Mouse (Mus musculus) adrenal gland, postnatal 36 days (tissue): ENCODE results near the gene Krt42. TPM values are rescaled to one million over a fixed set of nuclear protein-coding genes. Genes with fewer than 3 reads are reported as not detected.
A peak's percentile ranks its signal among the peaks of the same experiment; 100 is the strongest.
"Not testable (repeated sequence)": the region's sequence is repeated elsewhere in the genome, so short reads cannot be mapped to it uniquely, and the experiment has no call there.

Source experiments
- DNase-seq, 2 experiments: peaks; one replicate each; pipeline ENCODE4 v3.0.0; 2021; ENCODE audit warnings: mixed read lengths in 1 of 2
- long read RNA-seq, 2 experiments: library from polyadenylated mRNA; stranded (forward); transcript quantifications; one replicate each; pipeline ENCODE4 v2.0.0; 2021; ENCODE audit warnings: borderline sequencing depth in 2 of 2
- total RNA-seq, 2 experiments: library from RNA; stranded (reverse); gene quantifications; 2 replicates each; pipeline ENCODE4 v1.2.3; 2021

The Krt42 gene
- total RNA-seq, result not detected
- long read RNA-seq, experiment 1, result 0 reads
- long read RNA-seq, experiment 2, result 0 reads

DNA sequence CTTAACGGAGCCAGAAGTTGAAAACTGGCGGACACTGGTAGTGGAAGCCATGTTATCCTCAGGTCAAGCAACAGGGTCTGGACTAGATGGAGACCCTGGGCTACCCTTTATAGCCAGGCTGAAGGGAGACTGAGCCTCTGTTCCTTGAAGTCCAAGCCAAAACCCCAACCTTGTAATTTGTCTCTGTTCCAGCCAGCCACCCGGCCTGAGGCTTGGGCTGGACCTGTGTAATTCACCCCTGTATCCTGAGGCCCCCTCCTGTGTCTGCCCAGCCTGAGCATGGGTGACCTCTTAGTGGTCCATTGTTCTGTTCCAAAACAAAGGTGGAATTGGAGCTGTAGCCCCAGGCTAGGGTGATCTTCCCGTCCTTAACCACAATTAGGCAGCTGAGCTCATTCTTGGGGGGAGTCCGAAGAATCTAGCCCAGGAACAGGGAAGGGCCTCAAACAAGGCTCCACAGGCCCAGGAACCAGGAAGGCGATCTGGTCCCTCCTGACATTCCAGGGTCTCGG is at the start of gene Krt42:
Gene Krt42 (minus strand): TSS at position 51 of the 512 bp plus-strand sequence.
- no peak for DNase-seq

DNA sequence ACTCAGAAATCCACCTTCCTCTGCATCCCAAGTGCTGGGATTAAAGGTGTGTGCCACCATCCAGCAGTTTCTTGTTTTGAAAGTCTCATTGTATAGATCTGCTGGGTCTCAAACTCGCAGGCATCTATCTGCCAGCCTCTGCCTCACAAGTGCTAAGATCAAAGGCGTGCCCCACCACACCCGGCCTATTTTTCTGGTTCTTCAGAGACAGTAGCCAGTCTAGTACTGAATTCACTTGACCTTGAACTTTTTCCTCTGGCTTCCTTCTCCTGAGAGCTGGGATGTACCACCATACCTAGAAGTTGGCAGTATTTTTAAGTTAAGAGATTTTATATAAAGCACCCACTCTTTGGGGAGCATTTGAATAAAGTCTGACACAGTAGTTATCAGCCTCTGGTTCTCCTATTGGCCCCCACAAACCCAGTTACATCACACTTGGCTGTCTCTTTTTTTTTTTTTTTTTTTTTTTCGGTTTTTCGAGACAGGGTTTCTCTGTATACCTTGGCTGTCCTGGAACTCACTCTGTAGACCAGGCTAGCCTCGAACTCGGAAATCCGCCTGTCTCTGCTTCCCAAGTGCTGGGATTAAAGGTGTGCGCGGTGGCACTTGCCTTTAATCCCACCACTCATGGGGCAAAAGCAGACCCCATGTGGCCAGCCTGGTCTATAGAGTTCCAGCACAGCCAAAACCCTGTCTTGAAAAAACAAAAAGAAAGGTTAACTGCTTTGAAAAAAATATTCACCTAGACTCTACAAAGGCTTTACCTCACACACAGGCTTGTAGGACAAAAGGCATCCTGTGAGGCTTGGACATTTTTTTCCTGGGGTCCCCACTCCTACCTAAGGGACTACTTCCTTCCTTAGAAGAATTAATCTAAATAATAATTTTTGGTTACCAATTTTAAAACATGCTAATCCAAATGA is 49.1 kb upstream of the Krt42 start:
- DNase-seq, result no peak

DNA sequence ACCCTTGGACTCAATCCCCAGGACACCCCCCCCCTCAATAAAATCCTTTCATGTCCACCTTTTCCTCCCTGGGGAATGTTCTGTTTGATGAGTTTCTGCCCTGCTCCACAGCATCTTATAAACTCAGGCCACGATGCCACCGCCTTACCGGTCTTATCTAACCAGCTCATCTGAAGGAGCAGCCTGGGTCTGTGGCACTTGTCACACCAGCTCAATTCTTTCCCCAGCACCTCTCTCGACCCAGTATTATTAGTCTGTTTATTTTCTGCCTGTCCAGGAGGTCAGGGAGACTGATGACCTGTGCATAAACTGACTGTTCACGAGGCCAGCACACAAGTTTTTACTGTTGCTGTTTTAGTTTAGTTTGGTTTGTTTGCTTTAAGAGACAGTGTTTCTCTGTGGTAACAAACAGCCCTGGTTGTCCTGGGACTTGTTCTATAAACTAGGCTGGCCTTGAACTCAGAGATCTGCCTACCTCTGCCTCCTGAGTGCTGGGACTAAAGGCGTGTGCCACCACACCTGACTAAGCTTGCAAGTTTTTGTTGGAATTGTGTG is 48.2 kb upstream of the Krt42 start:
- DNase-seq, result no peak

DNA sequence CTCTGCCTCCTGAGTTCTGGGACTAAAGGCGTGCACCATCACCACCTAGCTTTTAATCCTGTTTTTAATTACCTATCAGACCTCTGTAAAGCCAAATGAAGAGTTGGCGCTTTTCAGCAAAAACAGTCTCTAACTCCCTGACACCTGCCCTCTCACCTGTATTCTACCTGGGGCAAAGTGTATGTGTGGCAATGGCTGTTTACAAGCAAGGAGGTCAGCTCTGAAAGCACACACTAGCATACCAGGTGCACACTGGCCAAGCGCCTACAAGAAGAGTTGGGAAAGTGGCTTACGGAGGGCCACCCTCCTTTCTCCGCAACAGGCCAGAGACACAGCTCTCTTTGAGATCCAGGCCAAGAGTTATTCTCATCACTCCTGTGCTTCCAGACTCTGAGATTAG is 45.8 kb upstream of the Krt42 start:
- no peak for DNase-seq

DNA sequence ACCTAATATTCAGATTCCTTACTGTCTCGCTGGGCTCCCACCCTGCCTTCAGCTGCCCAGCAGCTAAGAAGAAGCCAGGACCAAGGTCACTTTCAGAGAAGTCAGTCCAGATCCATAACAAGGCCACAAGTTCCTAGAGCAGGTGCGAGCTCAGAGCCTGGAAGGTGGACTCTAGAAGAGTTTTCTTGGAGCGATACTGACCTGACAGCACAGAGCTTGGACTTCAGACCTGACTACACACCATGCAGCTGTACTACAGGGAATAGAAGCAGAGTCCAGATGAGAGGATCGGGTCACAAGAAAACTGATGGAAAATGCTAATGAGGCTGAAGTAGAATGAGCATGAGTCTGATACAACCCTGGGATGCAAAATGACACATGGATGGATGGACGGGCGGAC is 43.8 kb upstream of the Krt42 start:
- no peak for DNase-seq

DNA sequence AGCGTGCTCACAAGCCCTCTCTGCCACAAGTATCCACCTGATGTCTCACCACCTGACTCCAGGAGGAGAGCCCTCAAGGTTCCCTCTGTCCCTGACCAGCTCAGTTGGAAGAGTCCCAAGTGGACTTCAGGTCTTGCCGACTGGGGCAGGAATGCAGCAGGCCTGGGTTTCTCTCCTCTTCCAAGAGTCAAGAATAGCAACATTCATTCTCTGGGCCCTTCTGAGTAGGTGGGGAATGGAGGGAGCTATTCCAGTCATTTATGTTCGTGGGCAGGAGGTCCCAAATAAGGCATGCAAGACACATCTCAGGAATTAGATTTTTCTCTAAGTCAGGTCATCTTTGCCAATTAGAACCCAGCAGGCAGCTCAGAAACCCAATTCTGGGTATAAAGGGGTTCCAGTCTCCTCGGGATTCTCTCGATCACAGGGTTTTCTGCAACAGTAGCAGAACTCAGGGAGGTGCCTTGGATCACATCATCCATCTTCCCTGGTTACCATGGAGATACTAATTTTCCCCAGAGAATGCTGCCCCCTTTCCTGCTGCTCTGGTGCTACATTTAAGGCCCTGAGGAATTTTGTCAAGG is 42.5 kb upstream of the Krt42 start:
- DNase-seq, result no peak

DNA sequence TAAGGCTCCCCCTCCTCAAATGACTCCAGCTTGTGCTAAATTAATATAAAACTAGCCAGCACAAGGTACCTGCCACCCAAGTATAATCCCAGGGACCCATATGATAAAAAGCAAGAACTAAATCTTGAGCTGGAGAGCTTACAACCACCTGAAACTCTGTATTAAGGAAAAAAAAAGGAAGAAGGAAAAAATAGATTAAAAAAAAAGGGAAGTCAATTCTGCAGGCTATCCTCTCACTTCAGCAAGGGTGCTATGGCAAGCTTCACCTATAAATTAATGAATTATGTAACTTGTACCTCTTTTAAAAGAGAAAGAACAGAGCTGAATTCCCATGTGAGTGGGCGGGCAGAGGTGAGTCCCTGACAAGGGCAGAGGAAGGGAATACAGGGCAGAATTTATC is 42.0 kb upstream of the Krt42 start:
- DNase-seq, result no peak

DNA sequence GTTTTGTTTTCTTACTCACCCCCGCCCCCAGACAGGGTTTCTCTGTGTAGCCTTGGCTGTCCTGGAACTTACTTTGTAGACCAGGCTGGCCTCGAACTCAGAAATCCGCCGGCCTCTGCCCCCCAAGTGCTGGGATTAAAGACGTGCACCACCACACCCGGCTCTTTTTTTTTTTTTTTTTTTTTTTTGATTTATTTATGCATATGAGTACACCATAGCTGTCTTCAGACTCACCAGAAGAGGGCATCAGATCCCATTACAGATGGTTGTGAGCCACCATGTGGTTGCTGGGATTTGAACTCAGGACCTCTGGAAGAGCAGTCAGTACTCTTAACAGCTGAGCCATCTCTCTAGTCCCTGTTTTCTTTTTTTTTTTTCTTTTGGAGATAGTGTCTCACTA is 39.0 kb upstream of the Krt42 start:
- not testable (repeated sequence) for DNase-seq

DNA sequence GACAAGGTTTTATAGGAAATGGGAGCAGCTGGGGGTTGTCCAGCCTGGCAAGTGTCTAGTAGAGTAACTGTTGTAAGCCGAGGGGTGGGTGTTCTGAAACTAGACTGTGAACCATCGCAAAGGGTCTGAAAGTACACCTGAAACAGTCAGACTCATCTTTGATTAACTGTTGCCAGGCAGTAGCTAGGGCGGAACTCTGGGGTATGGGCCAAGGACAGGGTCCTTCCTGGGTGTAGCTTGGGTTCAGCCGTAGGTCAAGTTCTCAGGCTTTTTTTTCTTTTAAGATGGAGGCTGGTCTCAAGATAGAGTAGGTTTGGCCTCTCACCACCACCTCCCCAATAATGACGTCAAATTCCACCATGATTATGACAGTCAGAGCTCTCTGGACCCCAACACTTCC is 38.2 kb upstream of the Krt42 start:
- DNase-seq, result no peak

DNA sequence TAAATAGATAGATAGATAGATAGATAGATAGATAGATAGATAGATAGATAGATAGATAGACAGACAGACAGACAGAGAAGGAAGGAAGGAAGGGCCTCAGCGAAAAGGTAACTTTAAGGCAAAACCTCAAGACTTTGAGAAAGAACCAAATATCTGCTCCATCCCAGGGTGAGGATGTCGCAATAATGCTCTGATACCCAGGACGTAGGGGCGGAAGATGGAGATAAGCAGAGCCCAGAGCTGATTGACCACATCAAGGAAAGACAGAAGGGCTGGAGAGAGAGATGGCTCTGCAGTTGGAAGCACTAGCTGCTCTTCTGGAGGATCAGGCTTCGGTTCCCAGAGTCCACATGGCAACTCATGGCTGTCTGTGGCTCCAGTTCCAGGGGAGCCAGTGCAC is 31.6 kb upstream of the Krt42 start:
- no peak for DNase-seq

DNA sequence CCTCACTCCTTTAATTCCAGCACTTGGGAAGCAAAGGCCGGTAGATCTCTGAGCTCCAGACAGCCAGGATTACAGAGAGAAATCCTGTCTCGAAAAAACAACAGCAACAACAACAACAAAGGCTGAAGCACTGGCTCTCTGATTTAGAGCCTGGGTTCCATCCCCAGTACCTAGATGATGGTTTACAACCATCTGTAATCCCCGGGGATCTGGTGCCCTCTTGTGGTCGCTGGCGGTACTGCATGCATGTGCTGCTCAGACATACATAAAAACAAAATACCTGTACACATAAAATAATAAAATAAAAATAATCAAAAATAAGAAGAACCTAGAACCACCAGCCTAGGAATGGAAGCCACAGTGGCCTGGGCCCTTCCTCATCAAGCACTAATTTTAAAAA is 30.6 kb upstream of the Krt42 start:
- DNase-seq, result peak; percentile 63 to 72

DNA sequence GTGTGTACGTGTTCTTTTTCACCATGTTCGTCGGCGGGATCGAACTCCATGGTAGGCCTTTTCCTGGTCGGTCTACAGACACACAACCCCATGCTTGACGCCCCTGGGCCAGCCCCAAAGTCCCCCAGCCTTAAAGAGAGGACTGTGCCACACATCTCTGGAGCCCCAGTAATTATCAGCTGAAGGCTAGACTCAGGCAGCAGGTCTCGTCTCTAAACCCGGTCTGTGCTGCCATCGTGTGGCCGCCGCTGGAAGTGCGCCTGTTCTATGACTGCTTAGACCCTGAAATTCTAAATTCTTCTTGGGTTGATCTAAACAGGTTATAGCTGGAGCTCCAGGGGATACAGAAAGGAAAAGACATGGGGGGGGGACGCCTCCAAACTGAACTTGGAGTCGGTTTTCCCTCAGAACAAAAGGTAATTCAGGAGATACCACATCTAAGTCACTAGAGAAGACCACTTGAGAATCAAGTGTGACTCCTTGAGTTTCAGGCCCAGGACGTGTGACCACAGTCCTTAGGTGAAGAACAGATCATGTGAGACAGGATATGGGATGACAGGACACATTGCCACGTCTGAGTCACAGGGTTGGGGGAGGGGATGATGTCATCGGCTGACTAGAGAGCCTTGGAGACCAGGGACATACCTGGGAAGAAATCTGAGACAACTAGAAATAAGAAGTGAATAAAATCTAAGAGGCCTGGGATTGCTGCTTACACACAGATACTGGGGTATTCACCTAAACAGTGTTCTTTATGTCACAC is 28.8 kb upstream of the Krt42 start:
- peak; percentile 85 to 87 for DNase-seq

DNA sequence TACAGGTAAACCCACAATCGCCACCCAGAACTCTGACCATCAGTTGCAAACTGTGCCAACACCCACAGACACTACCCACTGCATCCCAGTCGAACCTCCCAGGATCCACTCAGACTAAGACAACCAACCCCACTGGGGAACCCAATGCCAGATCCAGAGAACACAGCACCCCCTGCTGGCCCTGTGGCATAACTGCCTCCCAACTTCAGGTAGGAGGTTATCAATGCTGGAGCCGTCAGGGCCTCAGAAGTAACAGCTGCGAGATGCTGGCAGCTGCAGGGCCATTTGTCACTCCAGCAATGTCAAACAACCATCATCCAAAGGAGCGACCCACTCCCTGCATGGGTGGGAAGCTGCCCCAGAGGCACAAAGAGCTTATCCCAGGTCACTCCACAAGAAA is 28.1 kb upstream of the Krt42 start:
- DNase-seq, result no peak

DNA sequence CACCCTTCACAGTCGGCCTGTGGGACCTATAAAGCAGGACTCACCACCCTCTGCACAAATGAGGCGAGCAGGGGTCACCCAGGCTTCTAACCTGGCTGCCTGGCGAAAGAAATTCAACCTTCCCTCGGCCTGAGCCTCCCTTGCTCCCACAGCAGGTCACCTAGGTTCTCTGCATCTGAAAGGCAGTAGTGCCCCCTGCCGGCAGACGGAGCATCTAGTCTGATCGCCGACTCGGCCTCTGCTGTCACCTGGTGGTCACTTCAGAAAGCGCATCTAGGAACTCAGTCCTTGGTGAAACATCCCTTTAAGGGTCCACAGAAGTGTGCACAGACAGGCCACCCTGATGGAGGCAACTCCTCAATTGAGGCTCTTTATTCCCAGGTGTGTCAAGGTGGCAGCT is 25.6 kb upstream of the Krt42 start:
- DNase-seq, result peak; percentile 83 to 90

DNA sequence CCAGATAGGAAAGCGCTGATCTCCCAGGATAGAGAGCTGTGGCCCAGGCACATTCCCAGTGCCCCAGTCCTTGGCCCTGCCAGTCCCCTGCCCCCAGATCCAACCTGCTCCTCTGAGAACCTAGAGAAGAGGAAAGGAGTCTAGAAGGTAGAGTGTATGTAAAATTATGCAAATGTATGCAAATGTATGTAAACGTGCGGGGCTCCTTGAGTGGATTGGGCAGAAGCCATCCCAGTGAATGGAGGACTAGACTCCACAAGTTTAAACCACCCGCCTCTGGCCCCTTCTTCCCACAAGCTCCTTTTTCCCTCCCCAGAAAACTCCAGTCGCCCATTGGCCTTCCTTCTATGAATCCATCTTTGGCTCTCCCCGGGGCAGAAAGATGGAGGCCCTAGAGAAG is 23.2 kb upstream of the Krt42 start:
- DNase-seq, result no peak

DNA sequence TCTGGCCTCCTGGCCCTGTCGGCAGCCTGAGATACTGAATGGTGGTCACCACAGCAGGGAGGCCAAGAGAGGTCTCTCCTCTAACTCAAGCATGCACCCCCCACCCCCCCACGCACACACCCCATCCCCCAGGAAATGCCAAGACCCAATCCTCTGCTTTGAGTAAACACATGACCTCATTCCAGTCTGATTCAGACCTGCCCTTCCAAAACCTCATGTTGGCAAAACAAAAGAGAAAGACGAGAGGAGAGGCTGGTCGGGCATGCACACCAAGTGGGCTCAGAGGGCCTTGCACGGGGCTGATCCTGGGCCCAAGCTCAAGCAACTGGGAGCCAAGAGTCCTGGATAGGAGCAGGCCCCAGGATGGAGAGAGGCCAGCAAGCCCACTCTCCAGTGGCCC is 20.6 kb upstream of the Krt42 start:
- peak in 1 of 2 experiments; percentile 33 for DNase-seq

DNA sequence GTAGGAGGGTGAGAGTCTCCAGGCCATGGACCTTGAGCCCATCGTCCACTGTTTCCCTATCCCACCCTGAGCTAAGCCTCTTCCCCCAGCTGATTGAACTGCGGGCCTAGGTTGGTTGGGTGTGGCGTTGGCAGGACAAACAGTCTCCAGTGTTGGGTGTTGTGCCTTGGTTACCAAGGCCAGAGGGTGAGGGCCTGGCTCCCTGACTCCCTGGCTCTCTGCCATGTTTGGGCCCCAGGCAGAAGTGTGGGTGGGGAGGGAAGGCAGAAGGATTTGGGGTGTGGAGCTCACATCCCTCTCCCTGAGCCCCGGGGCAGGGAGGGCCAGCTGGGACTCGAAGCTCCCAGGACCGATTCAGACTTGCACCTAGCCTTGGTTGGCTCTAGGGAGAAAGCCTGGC is 19.3 kb upstream of the Krt42 start:
- DNase-seq, result peak; percentile 47 to 49

DNA sequence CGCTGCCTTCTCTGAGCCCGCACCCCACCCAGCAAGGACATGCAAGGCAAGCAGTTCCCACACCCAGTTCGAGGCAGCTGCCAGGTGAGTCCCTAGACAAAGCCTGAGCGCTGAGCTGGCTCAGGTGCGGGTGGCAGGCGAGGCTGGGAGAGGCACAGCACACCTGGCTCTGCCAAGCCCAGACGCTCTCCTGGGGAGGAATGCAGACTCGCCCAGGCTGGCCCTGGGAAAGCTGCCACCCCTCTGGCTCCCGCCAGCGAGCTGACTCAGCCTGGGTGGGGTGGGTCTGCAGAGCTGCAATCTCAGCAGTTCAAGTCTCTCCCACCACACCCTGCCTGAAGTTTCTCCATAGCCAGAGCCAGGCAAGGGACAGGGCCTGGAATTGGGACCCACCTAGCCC is 17.4 kb upstream of the Krt42 start:
- DNase-seq, result peak; percentile 60 to 65

DNA sequence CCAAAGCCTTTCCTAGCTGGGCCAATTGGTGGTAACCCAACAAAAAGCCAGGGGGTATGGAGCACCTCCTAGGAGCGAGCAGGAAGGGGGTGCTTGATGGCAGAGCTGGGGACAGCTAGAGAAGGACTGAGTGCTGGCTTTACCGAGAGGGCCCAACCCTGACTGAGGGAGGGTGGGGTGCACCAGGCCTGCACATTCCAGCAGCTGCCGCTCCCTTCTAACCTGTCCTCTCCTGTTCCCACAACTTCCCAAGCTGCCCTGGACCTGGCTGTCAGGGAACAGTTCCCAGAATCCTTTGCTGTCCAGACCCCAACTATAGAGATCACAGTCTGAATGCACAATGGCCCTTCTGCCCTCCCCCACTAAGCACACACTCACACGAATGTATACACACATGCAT is 15.3 kb upstream of the Krt42 start:
- no peak for DNase-seq

DNA sequence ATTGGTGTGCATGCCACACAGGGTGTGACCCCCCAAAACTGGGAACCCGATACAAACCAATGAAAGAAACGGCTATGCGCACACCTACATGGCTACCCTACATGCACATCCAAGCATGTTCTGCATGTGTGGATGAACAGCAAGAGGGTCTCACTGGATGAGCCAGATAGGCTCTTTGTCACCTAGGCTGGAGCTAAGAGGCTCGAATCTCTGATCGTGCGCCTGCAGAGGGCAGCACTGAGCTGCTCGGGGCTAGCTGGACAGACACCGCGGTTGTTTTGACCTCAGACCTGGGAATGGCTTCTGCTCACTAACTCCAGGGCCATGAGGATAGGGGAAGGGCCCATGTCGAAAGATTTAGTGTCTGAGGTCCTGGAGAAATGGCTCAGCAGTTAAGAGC is 12.9 kb upstream of the Krt42 start:
- DNase-seq, result peak; percentile 85 to 91

DNA sequence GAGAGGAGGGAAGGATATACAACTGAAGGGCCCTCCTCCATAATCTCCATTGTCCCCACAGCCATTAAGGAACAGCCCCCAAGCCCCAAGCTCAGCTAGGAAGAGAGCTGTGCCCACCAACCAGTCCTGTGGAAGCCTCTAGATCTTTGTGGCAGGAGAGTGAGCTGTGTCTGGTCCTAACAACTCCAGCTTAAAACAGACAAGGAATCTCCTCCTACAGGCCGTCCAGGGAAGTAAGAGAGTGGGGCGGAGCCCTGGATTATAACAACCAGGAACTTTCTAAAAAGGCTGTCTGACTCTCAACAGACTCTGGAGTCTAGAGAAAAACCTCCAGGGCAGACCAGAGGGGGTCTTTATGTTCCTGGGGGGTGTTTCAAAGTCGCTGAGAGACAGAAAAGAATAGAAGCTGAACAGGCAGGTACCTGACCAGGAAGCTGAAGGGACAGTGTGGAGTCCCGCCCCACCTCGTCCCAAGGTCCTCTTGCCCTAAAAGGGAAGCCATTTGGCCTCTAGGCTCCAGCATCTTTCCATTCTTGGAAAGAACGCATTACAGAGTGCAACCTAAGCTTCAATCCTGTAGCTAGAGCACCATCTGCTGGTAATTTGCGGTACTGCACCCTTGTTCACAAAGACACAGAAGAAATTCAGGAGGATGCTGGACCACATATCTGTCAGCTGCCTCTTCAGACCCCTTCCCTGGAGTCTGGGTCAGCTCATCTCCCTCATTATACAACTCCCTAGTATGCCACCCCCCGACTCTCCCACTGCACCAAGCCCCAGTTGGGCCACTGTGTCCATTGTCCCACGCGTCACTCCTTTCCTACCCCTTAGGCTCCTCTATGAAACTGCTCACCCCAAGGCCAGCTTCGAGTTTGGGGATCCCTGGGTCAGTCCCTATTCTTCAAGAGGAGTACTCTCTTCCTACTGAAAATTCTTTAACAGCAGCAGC is 12.2 kb upstream of the Krt42 start:
- DNase-seq, result peak; percentile 79 to 82
